Mouse (Mus musculus): ENCODE results near the gene Chst4. TPM values are rescaled to one million over a fixed set of nuclear protein-coding genes. Genes with fewer than 3 reads are reported as not detected.
A peak's percentile ranks its signal among the peaks of the same experiment; 100 is the strongest.
"Not testable (repeated sequence)": the region's sequence is repeated elsewhere in the genome, so short reads cannot be mapped to it uniquely, and the experiment has no call there.

The Chst4 gene
- total RNA-seq (2022): not detected

GRCm38 (mm10) chr8:110039659-110040058 lies at the start of gene Chst4:
Chst4 (minus strand) TSS chr8:110039740.
- no peak for DNase-seq (ENCODE audit: low spot score in 2 of 2)

DNA sequence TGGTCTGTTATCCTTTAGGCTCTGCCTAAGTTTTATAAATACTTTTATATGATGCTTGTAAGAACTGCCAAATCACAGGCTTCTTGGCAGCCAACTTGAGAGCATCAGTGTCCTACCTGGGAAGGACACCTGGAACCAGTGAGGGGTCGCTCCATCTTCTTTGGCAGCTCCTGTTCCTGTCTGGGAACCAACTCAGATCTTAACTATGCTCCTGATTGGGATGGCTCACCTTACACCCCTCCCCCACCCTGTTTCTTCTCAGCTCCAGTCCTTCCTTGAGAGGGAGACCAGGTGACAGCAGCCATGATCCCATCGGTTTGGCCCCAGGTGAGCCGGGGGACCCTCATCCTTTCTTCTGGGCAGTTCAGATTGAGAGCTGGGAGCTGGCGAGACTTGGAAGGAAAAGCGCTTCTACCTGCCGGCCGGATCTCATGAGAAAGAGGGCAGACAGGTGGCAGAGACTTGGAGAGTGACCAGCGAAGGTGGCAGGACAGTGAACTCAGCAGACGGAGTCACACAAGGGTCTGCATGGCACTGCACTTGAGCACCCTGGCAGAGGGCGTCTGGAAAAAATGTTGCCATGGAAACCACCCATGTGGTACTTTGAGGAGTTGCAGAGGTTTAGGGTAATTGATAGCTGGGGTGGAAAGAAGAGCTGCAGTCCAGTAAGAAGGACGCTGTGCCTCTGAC lies 43.0 kb upstream of the Chst4 start:
- DNase-seq (ENCODE audit: low spot score in 2 of 2): no peak

- DNase-seq (ENCODE audit: low spot score in 2 of 2): peak; percentile 34 to 50
Observed at GRCm38 (mm10) chr8:110079282-110080221, 40.0 kb upstream of the Chst4 start, which contains the start of gene Zfp612. Zfp612 (plus strand) TSS chr8:110079746.

DNA sequence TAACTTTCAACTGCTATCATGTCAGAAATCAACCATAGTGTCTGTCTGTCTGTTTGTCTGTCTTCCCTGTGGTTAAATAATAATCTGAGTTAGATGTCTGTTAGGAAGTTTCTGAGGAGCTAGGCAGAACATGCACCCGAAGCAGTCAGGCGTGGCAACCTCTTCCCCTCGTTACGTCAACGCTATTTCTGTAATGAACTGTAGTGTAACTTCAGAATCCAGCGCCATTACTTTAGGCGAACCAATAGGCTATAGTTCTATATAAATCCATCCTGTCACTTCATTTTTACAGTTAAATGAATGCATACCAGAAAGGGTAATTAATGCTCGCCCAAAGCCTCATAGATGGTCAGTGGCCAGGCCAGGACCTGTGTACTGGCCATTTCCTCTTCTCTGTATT lies 35.0 kb upstream of the Chst4 start:
- no peak for DNase-seq (ENCODE audit: low spot score in 2 of 2)

GRCm38 (mm10) chr8:110071600-110071999 lies 32.1 kb upstream of the Chst4 start:
- DNase-seq (ENCODE audit: low spot score in 2 of 2): peak; percentile 8 to 18

DNA sequence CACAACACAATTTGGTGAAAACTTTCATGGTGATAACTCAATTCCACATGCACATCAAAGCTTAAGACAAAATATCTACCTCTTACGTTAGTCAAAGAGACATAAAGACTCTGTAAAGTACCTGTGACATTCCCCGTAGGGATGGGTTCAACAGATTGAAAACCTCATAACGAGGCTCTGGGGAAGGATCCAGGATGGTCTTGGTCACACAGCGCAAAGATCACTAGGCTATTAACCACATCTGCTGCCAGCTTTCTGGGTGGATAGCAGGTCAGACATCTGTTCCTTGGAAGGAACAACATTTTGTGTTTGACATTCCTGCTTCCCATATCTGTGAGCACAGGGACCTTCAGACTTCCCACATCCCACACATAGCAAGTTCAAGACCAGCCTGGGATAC lies 30.2 kb upstream of the Chst4 start:
- no peak for DNase-seq (ENCODE audit: low spot score in 2 of 2)

GRCm38 (mm10) chr8:110065676-110066075 lies 26.1 kb upstream of the Chst4 start:
- no peak for DNase-seq (ENCODE audit: low spot score in 2 of 2)

DNA sequence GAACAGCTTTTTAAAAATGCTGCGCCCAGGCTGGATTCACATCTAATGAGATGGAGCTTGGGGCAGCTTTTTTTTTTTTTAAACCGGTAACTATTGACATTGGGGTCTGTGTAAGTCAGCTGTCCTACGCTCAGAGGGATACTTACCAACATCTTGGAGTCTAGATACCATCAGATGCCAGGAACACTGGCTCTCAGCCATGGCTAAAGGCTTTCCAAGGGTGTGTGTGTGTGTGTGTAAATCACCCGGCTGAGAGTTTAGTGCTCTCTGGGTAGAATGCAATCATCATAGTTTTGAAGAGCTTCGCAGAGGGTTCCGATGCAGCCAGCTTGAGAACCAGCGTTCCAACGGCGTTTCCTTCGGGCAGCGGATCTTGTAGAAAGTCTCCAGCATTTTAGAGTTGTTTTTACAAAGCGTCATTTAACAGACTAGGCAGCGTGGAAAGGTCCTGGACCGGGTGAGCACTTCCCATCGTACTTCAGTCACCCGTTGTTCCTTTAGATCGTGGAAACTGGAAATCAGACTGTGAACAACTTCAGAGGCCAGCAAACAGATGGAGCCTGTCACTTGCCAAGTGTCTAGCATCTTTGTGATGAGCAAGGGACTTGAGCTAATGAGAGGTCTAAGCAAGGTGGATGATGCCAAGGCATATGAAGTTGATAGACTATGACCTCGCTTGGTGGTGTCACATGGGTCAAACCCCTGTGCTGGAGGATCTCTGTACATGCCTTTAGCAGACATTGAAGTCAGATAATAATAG lies 25.2 kb upstream of the Chst4 start:
- DNase-seq (ENCODE audit: low spot score in 2 of 2): no peak

DNA sequence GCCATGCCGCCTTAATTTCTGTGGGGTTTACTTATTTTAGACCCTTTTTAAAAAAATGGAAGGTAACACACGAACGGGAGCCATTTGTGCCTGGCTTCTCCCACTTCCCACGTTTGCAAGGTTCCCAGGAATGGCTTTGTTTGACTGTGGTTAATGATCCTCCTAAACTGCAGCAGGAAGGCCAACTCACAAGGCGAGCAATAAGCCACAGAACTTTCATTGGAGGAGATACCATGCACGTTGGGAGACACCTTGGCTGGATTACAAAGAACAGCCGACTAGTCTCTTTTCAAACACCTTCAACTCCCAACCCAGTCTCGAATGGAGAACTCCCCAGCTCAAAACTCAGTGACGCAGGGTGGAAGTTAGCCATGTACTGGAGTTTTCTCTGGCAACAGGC lies 24.6 kb upstream of the Chst4 start:
- DNase-seq (ENCODE audit: low spot score in 2 of 2): no peak

GRCm38 (mm10) chr8:110058207-110058606 lies 18.7 kb upstream of the Chst4 start:
- DNase-seq (ENCODE audit: low spot score in 2 of 2): no peak

GRCm38 (mm10) chr8:110051208-110051607 lies 11.7 kb upstream of the Chst4 start:
- no peak for DNase-seq (ENCODE audit: low spot score in 2 of 2)

GRCm38 (mm10) chr8:110040509-110040908 lies 969 bp upstream of the Chst4 start:
- no peak for DNase-seq (ENCODE audit: low spot score in 2 of 2)

DNA sequence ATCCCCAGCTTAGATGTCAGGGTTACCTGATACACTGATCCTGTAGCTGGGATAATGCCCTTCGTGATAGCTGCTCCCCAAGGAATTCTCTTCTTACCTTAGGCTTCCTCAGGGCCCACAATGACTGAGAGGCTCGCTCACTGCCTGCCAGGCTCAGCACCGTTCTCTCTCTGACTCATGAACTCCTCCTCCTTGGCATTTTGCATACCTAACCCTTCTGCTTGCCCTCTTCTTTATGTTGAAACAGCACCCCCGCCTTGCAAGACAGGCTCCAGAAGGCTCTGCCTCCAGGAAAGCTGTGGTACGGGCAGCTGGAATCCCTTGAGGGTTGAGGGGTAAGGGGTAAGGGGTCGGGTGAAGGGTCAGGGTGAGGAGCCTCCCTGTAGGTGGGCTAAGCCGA lies 324 bp downstream of the Chst4 start:
- DNase-seq (ENCODE audit: low spot score in 2 of 2): no peak

- no peak for DNase-seq (ENCODE audit: low spot score in 2 of 2)
Observed at GRCm38 (mm10) chr8:110036156-110036555, 3.4 kb downstream of the Chst4 start.

DNA sequence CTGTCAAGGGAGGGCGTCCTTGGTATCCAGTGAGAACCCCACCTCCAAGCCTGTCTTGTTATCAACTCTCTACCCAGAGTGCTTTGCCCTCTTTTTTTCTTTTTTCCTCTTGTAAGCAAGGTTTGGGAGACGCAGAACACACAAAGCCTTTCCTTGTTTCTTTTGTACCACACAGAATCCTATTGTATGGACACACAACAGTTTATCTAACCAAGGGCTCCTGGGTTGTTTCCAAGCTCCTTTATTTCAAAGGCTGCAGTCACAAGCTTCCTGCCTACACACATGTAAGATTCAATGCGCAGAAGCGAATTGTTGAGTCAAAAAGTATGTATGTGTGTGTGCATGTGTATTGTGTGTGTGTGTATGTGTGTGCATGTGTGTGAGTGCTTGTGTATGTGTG lies 5.2 kb downstream of the Chst4 start:
- no peak for DNase-seq (ENCODE audit: low spot score in 2 of 2)

GRCm38 (mm10) chr8:110033771-110034170 lies 5.8 kb downstream of the Chst4 start:
- DNase-seq (ENCODE audit: low spot score in 2 of 2): not testable (repeated sequence)

DNA sequence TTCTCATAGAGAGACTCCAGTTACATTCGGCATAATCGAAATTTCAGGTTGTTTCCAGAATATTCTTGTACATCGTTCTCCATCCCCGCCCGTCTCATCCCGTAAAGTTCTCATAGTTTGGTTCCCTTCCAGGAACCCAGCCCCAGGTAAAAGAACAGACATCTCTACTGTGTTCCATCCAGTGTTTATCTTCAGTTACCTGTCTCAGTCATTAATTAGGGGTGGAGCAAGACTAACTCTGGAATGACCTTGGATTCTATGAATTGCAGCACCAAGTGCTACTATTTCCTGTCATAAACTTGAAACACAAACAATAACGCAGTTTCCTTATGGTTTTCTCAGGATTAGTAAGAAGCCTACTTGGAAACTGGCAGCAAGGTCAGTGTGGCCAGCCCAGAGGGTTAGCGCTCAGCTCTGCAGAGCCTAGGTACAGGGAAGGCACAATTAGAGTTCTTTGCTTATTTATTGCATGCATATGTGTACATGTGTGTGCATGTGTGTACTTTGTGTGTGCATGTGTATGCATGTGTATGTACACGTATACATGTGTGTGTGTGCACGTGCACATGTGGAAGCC lies 16.7 kb downstream of the Chst4 start:
- DNase-seq (ENCODE audit: low spot score in 2 of 2): no peak

DNA sequence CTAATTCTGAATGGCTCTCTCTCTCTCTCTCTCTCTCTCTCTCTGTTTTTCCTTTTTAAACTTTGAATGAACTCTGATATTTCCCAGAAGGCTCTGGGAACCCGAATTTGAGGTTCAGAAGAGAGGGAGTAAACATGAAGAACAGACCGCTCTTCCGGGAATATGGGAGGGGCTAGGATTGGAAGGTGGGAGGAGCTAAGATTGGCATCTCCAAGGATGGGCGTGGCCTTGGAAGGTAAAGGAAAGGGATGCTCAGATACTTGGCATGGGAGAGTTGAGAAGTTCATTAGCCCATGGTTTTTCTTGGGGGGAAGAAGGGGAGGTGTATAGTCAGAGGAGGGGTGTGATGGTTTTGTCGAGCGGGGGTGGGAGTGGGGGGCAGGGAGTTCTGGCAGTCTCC lies 17.5 kb downstream of the Chst4 start:
- no peak for DNase-seq (ENCODE audit: low spot score in 2 of 2)

DNA sequence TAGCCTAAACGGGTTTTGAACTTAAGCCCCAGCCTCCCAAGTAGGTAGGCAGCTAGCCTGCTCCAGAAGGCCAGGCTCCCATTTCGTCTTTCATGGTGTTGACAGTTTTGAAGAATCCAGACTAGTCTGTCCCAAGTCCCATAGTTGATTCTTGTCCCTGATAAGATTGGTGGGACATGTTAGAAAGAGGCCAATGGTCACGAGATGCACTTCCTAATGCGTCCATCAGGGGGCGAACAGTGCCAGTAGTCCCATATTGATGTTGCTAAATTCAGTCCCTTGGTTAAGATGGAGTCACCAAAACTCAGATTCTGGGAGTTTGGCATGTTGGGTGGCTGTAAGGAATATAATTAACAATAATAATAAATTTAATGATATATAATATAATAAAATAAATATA lies 28.7 kb downstream of the Chst4 start:
- no peak for DNase-seq (ENCODE audit: low spot score in 2 of 2)

DNA sequence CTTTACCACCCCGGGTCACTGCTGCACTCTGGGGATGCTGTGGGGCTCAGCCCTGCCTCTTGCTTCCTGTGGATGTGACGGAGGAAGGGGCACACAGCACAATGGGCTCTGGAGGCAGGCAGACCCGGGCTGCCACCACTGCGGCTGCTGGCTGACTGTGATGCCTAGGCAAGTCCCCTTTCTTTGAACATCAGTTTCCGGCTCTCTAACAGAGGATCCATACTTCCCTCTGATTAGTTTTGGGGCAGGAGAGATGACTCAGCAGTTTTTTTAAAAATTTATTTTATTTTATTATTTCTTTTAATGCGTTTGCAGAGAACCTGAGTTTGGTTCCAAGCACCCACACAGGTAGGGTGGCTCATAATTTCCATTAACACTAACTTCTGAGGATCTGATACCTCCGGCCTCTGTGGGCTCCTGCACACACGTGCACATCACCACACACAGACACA lies 30.5 kb downstream of the Chst4 start:
- DNase-seq (ENCODE audit: low spot score in 2 of 2): no peak

DNA sequence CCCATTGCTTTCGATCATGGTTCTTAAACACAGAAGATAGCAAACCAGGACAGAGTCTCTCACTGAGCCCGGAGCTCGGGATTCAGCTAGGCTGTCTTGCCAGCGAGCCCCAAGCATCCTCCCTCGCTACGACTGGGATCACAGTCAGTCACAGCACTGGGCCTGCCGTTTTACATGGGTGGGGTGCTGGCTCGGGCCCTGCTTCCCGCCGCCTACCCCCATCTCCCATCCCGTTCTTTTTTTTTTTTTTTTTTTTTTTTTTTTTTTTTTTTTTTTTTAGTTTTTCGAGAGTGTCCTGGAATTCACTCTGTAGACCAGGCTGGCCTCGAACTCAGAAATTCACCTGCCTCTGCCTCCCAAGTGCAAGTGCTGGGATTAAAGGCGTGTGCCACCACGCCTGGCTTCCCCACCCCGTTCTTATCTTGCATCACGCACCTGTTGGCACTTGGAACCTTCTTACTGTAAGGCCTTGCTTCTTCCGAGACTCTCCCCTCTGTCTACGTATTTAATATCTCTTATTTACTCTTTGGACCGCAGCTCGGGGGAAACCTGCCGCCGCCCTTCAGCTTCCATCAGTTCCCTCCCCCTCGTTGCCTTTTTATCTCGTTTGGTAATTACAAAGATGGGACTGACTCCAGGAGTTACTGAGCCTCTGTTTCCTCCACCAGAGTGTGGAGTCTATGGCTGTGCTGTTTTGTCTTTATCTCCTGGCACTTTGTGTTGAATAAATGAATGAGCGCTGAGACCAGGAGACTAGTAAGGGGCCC lies 31.1 kb downstream of the Chst4 start:
- DNase-seq (ENCODE audit: low spot score in 2 of 2): no peak

All from gastrocnemius, adult 8-10 months (tissue).